Mouse (Mus musculus): ENCODE measurements around the gene Dst. TPM values are rescaled to one million over a fixed set of nuclear protein-coding genes. Genes with fewer than 3 reads are reported as not detected.

Dst gene
- polyA plus RNA-seq, 1 experiment = 9.5 TPM

DNA sequence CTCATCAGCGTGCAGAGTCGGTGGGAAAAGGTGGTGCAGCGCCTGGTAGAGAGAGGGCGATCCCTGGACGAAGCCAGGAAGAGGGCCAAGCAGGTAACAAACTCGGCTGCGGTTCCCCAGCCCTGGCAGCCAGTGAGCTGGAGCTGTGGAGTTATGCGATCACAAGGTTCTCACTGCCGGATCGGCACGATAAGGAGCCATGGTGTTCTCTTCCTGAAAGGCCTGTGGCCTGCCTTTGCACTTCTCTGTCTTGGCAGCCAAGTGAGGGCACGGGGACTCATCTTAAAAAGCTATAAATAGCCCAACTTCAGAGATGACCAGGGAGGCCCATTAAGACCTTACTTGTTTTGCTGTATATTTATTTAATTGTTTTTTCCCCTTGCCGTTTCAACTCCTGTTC, 367.8 kb downstream of the Dst start:
- Histone ChIP-seq H3K4me1 (ENCODE audit: control insufficient read depth, insufficient read depth, low read length) (no peaks in the 10 kb centered on the region), H3K27ac (ENCODE audit: control insufficient read depth, insufficient read depth, low read depth, low read length, poor library complexity) (no peak overlapping the region), H3K4me3 (replicated peaks; ENCODE audit: control insufficient read depth, low read depth, low read length) (no peak overlapping the region)
- no peak for TF ChIP-seq POLR2A (IDR thresholded peaks at IDR 0.05; ENCODE audit: borderline replicate concordance, control insufficient read depth, low read depth, low read length)
- no peak for TF ChIP-seq CTCF (IDR thresholded peaks at IDR 0.05; ENCODE audit: control insufficient read depth, insufficient read depth, low read length)
- 93% methylated on average over 13 of the region's 13 CpGs for WGBS

DNA sequence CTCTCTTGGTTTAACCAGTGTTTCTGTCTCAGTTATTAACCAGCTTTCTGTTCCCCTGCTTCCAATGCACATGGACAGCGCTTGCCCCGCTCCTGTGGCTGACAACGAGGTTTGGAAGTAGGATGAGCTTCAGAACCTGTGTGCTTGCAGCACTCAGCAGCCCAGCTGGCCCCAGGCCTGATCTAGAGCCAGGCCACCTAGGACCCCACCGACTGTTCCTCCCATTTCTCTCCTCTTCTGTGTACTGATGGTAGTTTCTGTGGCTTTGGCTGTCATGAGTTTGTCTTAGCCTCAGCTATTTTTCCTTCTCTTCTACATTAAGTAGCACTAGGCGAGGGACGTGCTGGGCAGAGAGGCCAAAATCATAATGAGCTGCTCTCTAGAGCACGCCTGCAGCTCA, 368.7 kb downstream of the Dst start:
- Histone ChIP-seq H3K4me3 (replicated peaks; ENCODE audit: control insufficient read depth, low read depth, low read length) (no peak overlapping the region), H3K4me1 (ENCODE audit: control insufficient read depth, insufficient read depth, low read length) (no peaks in the 10 kb centered on the region), H3K27ac (ENCODE audit: control insufficient read depth, insufficient read depth, low read depth, low read length, poor library complexity) (no peak overlapping the region)
- no peak for TF ChIP-seq POLR2A (IDR thresholded peaks at IDR 0.05; ENCODE audit: borderline replicate concordance, control insufficient read depth, low read depth, low read length)
- TF ChIP-seq CTCF (IDR thresholded peaks at IDR 0.05; ENCODE audit: control insufficient read depth, insufficient read depth, low read length) = no peak
- 87% methylated on average over 7 of the region's 7 CpGs for WGBS

DNA sequence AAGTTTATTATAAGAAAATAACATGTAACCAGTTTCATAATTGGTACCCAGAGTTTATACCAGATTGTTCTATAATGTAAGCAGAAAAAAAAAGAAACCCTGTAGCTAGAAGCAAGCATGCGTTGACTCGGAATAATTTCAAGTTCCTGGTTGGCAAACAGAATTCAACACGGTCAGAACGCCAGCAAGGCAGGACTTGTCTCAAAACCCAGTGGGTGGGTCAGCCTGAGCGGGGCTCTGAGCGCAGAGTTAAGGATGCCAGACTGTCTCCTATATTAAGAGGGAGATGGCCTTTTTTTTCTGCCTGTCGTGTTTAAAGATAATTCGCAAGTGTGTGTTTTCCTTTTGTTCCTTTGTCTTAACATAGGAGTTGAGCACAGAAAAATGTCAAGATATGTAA, 369.2 kb downstream of the Dst start:
- 86% methylated on average over 8 of the region's 8 CpGs for WGBS
- H3K4me3 ChIP-seq (replicated peaks; ENCODE audit: control insufficient read depth, low read depth, low read length) = no peak overlapping the region
- TF ChIP-seq CTCF (IDR thresholded peaks at IDR 0.05; ENCODE audit: control insufficient read depth, insufficient read depth, low read length) (no peak), POLR2A (IDR thresholded peaks at IDR 0.05; ENCODE audit: borderline replicate concordance, control insufficient read depth, low read depth, low read length) (no peak)
- no peak overlapping the region for H3K27ac ChIP-seq (ENCODE audit: control insufficient read depth, insufficient read depth, low read depth, low read length, poor library complexity)
- no peaks in the 10 kb centered on the region for H3K4me1 ChIP-seq (ENCODE audit: control insufficient read depth, insufficient read depth, low read length)

DNA sequence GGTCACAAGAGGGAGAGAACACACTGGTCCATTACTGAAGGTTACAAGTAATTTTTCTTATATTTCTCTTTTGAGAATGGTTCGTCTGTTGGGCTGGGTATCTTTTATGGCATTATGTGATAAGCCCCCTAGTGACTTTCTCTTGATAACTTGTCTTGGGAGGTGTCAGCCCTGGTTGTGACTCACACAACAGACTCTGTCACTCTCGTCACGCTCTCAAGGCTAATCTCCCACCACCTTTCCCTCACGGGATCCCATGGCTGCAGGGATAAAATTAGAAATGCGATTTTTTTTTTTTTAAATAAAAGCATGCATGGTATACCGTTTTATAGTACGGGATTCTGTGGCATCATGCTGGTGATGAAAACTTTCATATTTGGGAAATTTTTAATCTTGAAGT, 375.5 kb downstream of the Dst start:
- no peak overlapping the region for H3K4me3 ChIP-seq (replicated peaks; ENCODE audit: control insufficient read depth, low read depth, low read length)
- 62% methylated on average over 7 of the region's 7 CpGs for WGBS
- H3K27ac ChIP-seq (ENCODE audit: control insufficient read depth, insufficient read depth, low read depth, low read length, poor library complexity) = no peak overlapping the region
- H3K4me1 ChIP-seq (ENCODE audit: control insufficient read depth, insufficient read depth, low read length) = no peaks in the 10 kb centered on the region; the same call in 1 of the 2 replicates
- no peak for TF ChIP-seq CTCF (IDR thresholded peaks at IDR 0.05; ENCODE audit: control insufficient read depth, insufficient read depth, low read length)
- TF ChIP-seq POLR2A (IDR thresholded peaks at IDR 0.05; ENCODE audit: borderline replicate concordance, control insufficient read depth, low read depth, low read length) = no peak

DNA sequence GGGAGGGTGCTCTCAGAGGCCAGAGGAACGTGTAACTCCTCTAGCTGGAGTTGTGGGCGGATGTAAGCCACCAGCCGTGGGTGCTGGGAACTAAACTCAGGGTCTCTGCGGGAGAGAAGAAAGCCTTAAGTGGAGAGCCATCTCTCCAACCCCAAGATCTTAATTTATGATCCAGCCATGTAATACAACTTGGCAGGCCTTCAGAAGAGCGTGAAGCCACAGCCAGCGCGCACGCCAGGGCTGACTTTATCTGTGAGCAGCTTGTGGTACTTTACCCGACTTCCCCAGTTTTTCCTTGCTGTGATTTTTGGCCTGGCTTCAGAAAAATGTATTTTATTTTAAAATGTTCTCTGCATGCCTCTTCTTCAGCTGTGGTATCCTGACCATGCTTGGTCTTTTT, 377.0 kb downstream of the Dst start:
- H3K4me1 ChIP-seq (ENCODE audit: control insufficient read depth, insufficient read depth, low read length) = no peaks in the 10 kb centered on the region; the same call in 1 of the 2 replicates
- no peak overlapping the region for H3K4me3 ChIP-seq (replicated peaks; ENCODE audit: control insufficient read depth, low read depth, low read length)
- no peak for TF ChIP-seq POLR2A (IDR thresholded peaks at IDR 0.05; ENCODE audit: borderline replicate concordance, control insufficient read depth, low read depth, low read length)
- no peak for TF ChIP-seq CTCF (IDR thresholded peaks at IDR 0.05; ENCODE audit: control insufficient read depth, insufficient read depth, low read length)
- H3K27ac ChIP-seq (ENCODE audit: control insufficient read depth, insufficient read depth, low read depth, low read length, poor library complexity) = no peak overlapping the region
- 61% methylated on average over 9 of the region's 9 CpGs for WGBS

DNA sequence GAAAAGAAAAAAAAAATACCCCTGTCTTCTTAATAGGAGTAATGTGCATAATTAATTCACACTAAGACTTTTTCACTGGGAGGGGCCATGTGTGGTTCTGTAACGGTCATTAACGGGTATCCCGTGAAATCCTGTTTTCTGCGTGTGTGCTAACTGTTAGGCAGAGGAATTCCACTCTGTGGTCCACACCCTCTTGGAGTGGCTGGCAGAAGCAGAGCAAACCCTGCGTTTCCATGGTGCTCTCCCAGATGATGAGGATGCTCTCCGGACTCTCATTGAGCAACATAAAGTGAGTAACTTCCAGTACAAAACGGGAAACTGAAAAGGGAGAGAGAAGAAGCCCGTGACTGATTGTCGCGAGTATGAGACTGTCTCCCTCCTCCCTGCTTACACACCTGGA, 379.7 kb downstream of the Dst start:
- Histone ChIP-seq H3K4me3 (replicated peaks; ENCODE audit: control insufficient read depth, low read depth, low read length) (no peak overlapping the region), H3K27ac (ENCODE audit: control insufficient read depth, insufficient read depth, low read depth, low read length, poor library complexity) (no peak overlapping the region), H3K4me1 (ENCODE audit: control insufficient read depth, insufficient read depth, low read length) (no peaks in the 10 kb centered on the region; the same call in 1 of the 2 replicates)
- WGBS = 73% methylated on average over 10 of the region's 10 CpGs
- no peak for TF ChIP-seq CTCF (IDR thresholded peaks at IDR 0.05; ENCODE audit: control insufficient read depth, insufficient read depth, low read length)
- TF ChIP-seq POLR2A (IDR thresholded peaks at IDR 0.05; ENCODE audit: borderline replicate concordance, control insufficient read depth, low read depth, low read length) = no peak

GRCm38 (mm10) chr1:34288181-34288580, 380.2 kb downstream of the Dst start:
- Histone ChIP-seq H3K4me1 (ENCODE audit: control insufficient read depth, insufficient read depth, low read length) (no peaks in the 10 kb centered on the region; the same call in 1 of the 2 replicates), H3K27ac (ENCODE audit: control insufficient read depth, insufficient read depth, low read depth, low read length, poor library complexity) (no peak overlapping the region), H3K4me3 (replicated peaks; ENCODE audit: control insufficient read depth, low read depth, low read length) (no peak overlapping the region)
- TF ChIP-seq CTCF (IDR thresholded peaks at IDR 0.05; ENCODE audit: control insufficient read depth, insufficient read depth, low read length) = no peak
- no peak for TF ChIP-seq POLR2A (IDR thresholded peaks at IDR 0.05; ENCODE audit: borderline replicate concordance, control insufficient read depth, low read depth, low read length)
- WGBS = 70% methylated on average over 8 of the region's 8 CpGs

GRCm38 (mm10) chr1:34288721-34289471, 380.9 kb downstream of the Dst start:
- Histone ChIP-seq H3K4me1 (ENCODE audit: control insufficient read depth, insufficient read depth, low read length) (no peaks in the 10 kb centered on the region; the same call in 1 of the 2 replicates), H3K27ac (ENCODE audit: control insufficient read depth, insufficient read depth, low read depth, low read length, poor library complexity) (no peak overlapping the region), H3K4me3 (replicated peaks; ENCODE audit: control insufficient read depth, low read depth, low read length) (no peak overlapping the region)
- no peak for TF ChIP-seq CTCF (IDR thresholded peaks at IDR 0.05; ENCODE audit: control insufficient read depth, insufficient read depth, low read length)
- TF ChIP-seq POLR2A (IDR thresholded peaks at IDR 0.05; ENCODE audit: borderline replicate concordance, control insufficient read depth, low read depth, low read length) = no peak
- 50% methylated on average over 13 of the region's 13 CpGs for WGBS

DNA sequence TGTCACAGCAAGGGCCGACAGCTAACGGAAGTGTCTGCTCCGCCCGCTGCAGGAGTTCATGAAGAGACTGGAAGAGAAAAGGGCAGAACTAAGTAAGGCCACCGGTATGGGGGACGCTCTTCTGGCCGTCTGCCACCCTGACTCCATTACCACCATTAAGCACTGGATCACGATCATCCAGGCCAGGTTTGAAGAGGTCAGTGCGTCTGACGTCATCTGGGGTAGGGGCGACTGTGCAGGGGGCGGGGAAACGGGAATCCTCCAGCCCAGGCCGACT, 381.4 kb downstream of the Dst start:
- 76% methylated on average over 14 of the region's 14 CpGs for WGBS
- Histone ChIP-seq H3K4me1 (ENCODE audit: control insufficient read depth, insufficient read depth, low read length) (no peaks in the 10 kb centered on the region; the same call in 1 of the 2 replicates), H3K4me3 (replicated peaks; ENCODE audit: control insufficient read depth, low read depth, low read length) (no peak overlapping the region), H3K27ac (ENCODE audit: control insufficient read depth, insufficient read depth, low read depth, low read length, poor library complexity) (no peak overlapping the region)
- TF ChIP-seq POLR2A (IDR thresholded peaks at IDR 0.05; ENCODE audit: borderline replicate concordance, control insufficient read depth, low read depth, low read length) (no peak), CTCF (IDR thresholded peaks at IDR 0.05; ENCODE audit: control insufficient read depth, insufficient read depth, low read length) (no peak)
